Mouse (Mus musculus) central nervous system, embryonic 18 days (tissue): ENCODE data around the gene Ckb. TPM values are rescaled to one million over a fixed set of nuclear protein-coding genes. Genes with fewer than 3 reads are reported as not detected.

ENCODE experiments used
- polyA plus RNA-seq: library from polyadenylated mRNA; depleted of rRNA; stranded (reverse); fragments of >200 nt; gene quantifications from 2 replicates; pipeline ENCODE4 v1.2.3, GENCODE M21; 2012; rRNA removed

The Ckb gene
- polyA plus RNA-seq: 1,210 and 1,244 TPM in 2 replicates

DNA sequence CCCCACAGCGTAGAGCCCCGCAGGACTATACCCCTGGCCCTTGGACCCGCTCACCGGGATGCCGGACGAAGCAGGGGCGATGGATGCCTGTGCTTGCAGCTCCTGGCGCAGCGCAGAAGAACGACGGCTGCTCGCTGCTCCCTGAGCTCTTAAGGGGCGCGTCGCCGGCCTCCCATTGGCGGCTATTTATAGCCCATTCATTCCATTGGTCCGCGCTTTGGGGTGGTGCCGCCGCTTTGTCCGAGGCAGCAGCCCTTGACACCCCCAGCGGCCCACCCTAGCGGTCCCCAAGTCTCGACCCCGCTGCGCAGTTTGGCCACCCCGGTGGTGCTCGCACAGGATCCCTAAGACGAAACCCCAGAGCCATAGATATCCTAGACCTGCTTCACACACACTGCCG is at the start of gene Ckb:
Gene Ckb (minus strand): TSS at position 163 of the 400 bp plus-strand sequence.

DNA sequence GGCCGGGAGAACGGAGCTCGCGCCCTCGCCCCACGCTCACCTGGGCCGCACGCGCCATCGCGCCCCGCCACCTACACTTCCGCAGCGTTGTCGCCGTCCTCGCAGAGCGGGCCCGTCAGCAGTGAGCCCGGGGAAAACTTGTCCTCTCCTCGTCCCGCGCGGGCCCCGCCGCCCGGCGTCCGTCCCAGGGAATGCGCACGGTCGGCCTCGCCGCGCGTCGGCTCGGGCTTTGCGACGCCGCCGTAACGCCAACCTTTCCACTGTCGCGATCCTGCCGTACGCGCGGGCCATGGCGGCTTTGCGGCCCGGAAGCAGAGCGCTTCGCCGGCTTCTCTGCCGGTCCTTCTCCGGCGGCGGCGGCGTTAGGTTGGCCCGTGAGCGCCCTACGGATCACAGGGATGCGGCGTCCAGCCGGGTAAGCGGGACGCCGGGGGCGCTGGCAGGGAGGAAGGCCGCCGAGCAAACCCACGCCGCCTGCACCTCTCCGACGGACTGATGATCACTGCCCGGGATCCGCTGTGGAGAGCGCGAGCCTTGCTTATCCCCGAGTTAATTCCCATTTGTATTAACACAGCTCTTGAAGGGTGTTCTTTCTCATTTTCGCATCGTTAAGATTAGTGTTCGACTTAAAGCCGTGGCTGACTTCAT is 41.0 kb upstream of the Ckb start, which contains the start of the genes Bag5 and Apopt1:
Gene Bag5 (minus strand): TSS at position 254 of the 648 bp plus-strand sequence.
Gene Apopt1 (plus strand): TSS at position 258 of the 648 bp plus-strand sequence.

GRCm38 (mm10) chr12:111677882-111678669 is 5.9 kb upstream of the Ckb start, which contains the start of gene Trmt61a:
Trmt61a (plus strand) TSS chr12:111678105.

Other genes with a start within 250 kb of the Ckb start
- gene Tnfaip2, start 229.9 kb downstream of the Ckb start, polyA plus RNA-seq: 0.78 and 2.2 TPM in 2 replicates
- gene Gm266, start 186.5 kb downstream of the Ckb start, polyA plus RNA-seq: 5.5 and 7.1 TPM in 2 replicates
- 142 and 145 TPM in 2 replicates for gene Eif5, start 134.3 kb downstream of the Ckb start, polyA plus RNA-seq
- 103 and 107 TPM in 2 replicates for gene Mark3, start 97.8 kb downstream of the Ckb start, polyA plus RNA-seq
- gene Trmt61a, start 5.8 kb upstream of the Ckb start, polyA plus RNA-seq: 21.9 and 25.1 TPM in 2 replicates
- 42.6 and 43.2 TPM in 2 replicates for gene Bag5, start 40.9 kb upstream of the Ckb start, polyA plus RNA-seq
- gene Apopt1, start 40.9 kb upstream of the Ckb start, polyA plus RNA-seq: 37.4 and 37.7 TPM in 2 replicates
- 680 and 694 TPM in 2 replicates for gene Klc1, start 86.5 kb upstream of the Ckb start, polyA plus RNA-seq
- 3.8 and 4.1 TPM in 2 replicates for gene Xrcc3, start 141.5 kb upstream of the Ckb start, polyA plus RNA-seq
- gene Zfyve21, start 141.8 kb upstream of the Ckb start, polyA plus RNA-seq: 28.6 and 32.2 TPM in 2 replicates
- 31.1 and 31.5 TPM in 2 replicates for gene Ppp1r13b, start 235.8 kb upstream of the Ckb start, polyA plus RNA-seq